Mouse (Mus musculus) embryonic fibroblast, embryonic 13.5 days (primary cell): ENCODE results near the gene Pcnx3. TPM values are rescaled to one million over a fixed set of nuclear protein-coding genes. Genes with fewer than 3 reads are reported as not detected.
A peak's percentile ranks its signal among the peaks of the same experiment; 100 is the strongest.

Experiments
- H3K27ac ChIP-seq: 2 replicates; pipeline ENCODE4 v1.5.1; 2012; ENCODE audit warnings: low read length, control low read depth, inconsistent platforms; ENCODE audit not compliant: insufficient read depth
- H3K4me1 ChIP-seq: 2 replicates; pipeline ENCODE4 v1.6.1; 2011; ENCODE audit warnings: low read length; ENCODE audit not compliant: control insufficient read depth, insufficient read depth
- H3K4me3 ChIP-seq: 2 replicates; pipeline ENCODE4 v1.5.1; 2011; ENCODE audit warnings: mild to moderate bottlenecking, control low read depth, low read length; ENCODE audit not compliant: insufficient read depth
- CTCF ChIP-seq: IDR thresholded peaks from 2 replicates; pipeline ENCODE4 v1.5.1; 2011; ENCODE audit warnings: mild to moderate bottlenecking, control low read depth, low read length, moderate library complexity, borderline replicate concordance; ENCODE audit not compliant: insufficient read depth
- POLR2A ChIP-seq: IDR thresholded peaks from 2 replicates; pipeline ENCODE4 v1.6.1; 2011; ENCODE audit warnings: low read depth, mild to moderate bottlenecking, control low read depth, low read length, moderate library complexity
- polyA plus RNA-seq: library from polyadenylated mRNA; stranded (reverse); fragments of >200 nt; gene quantifications from 2 replicates; pipeline ENCODE4 v1.2.4, GENCODE M21; 2011; ENCODE audit warnings: low read depth; ENCODE audit not compliant: missing spikeins, insufficient read length

Pcnx3 gene
- 43.0 and 48.4 TPM in 2 replicates for polyA plus RNA-seq

DNA sequence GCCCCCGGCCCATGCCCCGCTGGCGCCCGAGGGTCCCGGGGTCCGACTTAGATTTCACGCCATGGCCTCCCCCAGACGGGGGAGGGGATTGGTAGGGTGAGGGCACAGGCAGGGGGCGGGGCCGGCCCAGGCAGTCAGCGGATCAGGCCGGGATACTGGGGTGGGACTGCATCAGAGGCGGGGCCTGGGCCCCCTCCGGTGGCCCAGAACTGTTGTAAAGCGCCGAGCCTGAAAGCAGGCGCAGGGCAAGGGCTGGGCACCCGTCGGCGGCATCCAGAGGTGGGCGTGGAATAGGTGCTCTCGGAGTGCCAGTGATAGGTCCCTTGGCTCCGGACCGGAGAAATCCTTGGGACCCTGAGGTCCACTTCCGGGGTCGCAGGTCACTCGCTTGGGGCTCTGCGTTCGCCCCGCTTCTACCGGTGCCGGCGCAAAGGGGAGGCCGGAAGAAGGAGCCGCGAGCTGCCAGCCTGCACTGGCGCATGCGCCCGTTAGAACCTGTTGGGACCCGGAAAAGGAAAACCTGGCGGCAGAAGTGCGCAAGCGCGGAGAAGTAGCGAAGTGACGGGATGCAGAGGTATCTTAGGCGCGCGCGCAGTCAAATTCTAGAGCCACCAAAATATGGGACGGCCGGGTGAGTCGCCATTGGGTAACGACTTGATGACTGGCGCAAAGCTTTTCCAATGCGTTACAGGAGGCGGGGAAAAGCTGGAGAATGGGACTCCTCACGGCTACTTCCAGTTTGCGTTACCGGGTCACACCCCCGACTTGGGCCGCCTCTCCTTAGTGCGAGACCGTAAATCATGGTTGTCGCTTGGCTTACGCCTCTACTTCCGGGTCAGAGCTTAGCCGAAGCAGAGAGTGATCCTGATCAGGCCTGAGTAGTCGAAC, at the start of gene Pcnx3, which contains the start of gene Map3k11:
Pcnx3 (minus strand) TSS at position 709 of the 888 bp plus-strand sequence.
Map3k11 (plus strand) TSS at position 543 of the 888 bp plus-strand sequence.
- peak; percentile 54; the same call in 1 of the 2 replicates for TF ChIP-seq POLR2A
- no peak for TF ChIP-seq CTCF
- H3K4me3 ChIP-seq: peak within 1 kb of the TSS; percentile 86
- H3K4me1 ChIP-seq: peaks cover 7% of the 10 kb centered on the region; the same call in 1 of the 2 replicates
- peak within 1 kb of the TSS; percentile 92 for H3K27ac ChIP-seq

DNA sequence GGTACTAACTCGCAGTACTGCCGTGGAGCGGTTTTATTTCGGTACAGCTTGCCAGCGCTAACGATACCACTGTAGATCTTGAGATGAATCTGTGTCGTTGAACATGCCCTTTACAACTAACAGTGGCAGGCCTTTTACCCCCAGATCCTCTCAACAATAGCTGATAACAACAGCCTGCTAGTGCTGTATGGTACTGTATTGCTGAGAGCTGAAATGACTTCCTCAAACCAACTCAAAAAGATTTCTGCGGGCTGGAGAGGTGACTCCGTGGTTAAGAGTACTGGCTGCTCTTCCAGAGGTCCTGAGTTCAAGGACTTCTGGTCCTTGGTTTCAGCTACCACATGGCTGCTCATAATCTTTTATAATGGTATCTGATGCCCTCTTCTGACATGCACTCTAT, 45.6 kb upstream of the Pcnx3 start:
- Histone ChIP-seq H3K4me3 (no peak overlapping the region), H3K27ac (no peak overlapping the region), H3K4me1 (0 out of 2 replicates have a peak, but pooled peaks cover 2% of the 10 kb centered on the region)
- no peak for TF ChIP-seq CTCF
- no peak for TF ChIP-seq POLR2A

DNA sequence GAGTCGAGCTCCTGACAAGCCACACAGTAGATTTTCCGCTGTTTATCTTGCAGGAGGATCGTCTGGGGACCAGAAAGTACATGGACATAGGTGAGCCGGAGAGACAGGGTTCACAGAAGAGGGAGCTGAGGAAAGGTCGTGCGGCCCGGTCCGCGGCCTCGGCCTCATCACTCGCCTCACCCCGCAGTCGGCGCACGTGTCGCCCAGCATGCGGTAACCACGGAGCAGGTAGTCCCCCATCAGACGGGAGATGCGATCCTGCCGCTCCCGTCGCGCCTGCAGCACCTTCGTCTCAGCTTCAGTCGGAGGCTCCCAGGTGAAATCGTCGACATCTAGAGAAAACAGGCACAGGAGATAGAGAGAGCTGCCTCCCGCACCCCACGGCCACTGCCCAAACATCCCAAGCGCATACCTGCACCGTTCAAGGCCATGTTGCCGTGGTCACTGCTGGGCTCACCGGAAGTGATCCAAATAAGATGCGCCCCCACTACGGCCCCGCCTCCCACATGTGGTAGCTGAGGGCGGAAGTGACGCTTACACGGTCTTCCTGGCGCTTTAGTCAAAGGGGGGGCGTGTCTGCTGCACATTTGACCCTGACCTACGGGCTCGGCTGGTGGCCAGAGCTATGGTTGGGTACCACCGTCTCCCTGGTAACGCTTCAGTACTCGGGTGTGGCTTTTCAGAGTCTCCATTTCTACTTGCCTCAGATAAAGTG, 42.7 kb upstream of the Pcnx3 start:
- H3K27ac ChIP-seq: no peak overlapping the region

DNA sequence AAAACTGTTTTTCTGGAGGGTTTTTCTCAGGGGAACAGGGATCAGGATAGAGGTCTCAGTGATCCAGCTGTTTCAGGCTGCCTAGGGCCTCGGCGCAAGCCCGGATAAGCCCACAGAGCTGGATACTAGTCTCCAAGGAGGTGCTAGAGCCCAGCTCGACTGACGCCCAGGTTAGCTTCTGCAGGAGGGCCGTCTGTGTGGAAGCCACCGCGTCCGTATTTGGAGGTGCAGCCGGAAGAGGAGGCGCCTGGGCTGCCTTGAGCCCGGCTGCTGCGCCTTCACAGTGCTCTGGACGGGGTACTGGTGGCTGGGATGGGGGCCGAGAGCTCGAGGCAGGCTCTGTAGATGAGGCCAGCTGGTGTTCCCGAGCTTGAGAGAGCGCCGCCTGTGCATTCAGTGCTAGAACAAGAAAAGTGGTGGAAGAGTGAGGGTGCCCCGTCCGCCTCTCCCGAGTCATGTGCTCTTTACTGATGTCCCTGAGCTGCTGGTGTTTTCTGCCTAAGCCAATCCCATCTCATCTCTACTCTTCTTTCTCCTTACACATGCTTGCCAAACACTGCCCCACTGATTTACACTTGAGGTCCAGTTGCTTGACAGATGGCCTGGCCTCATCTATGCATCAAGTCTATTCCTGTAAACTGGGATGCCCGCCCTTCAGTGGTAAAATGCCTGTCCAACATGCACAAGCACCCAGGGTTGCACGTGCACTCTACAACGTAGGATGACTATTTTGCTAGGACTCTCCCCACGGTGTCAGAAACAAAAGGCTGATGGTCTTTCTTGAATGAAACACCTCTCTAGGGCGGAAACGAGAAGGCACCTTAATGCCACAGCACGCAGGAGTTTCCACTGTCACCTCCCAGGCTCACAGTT, 41.8 kb upstream of the Pcnx3 start:
- TF ChIP-seq CTCF: no peak
- H3K4me3 ChIP-seq: peak overlapping the region; percentile 78
- H3K27ac ChIP-seq: no peak overlapping the region
- H3K4me1 ChIP-seq: 0 out of 2 replicates have a peak, but pooled peaks cover 7% of the 10 kb centered on the region

More for the DNA sequence above, 42.7 kb upstream of the Pcnx3 start:
- peak; percentile 90 for TF ChIP-seq POLR2A
- TF ChIP-seq CTCF: no peak
- peak overlapping the region; percentile 78 for H3K4me3 ChIP-seq
- H3K4me1 ChIP-seq: 0 out of 2 replicates have a peak, but pooled peaks cover 7% of the 10 kb centered on the region

DNA sequence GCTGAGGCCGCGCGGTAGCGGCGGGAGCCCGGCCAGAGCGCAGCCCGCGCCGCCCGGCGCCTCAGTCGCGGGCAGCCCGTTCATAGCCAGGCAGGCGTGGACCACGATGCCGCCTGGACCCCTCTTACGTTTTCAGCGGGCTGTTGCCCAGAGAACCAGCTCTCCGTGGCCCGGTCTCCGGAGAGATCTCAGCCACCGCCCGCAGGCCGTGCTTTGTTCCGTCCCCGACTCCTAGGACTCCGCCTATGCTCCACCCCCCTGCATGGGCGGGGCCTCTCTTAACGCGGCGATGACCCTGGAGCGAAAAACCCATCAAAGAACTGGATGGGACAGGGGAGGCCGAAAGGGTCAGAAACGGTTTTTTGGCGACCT, 40.7 kb upstream of the Pcnx3 start, which contains the start of gene Fam89b:
Fam89b (minus strand) TSS at position 210 of the 372 bp plus-strand sequence.
- TF ChIP-seq CTCF (no peak), POLR2A (peak; percentile 97)
- 0 out of 2 replicates have a peak, but pooled peaks cover 7% of the 10 kb centered on the region for H3K4me1 ChIP-seq
- peak within 1 kb of the TSS; percentile 55 for H3K27ac ChIP-seq
- peak within 1 kb of the TSS; percentile 81 for H3K4me3 ChIP-seq

GRCm38 (mm10) chr19:5728631-5729443, 40.1 kb upstream of the Pcnx3 start:
- Histone ChIP-seq H3K4me3 (peak overlapping the region; percentile 81), H3K27ac (peak overlapping the region; percentile 55), H3K4me1 (peaks cover 10% of the 10 kb centered on the region; the same call in 1 of the 2 replicates)
- no peak for TF ChIP-seq POLR2A
- TF ChIP-seq CTCF: no peak

GRCm38 (mm10) chr19:5727701-5728100, 39.0 kb upstream of the Pcnx3 start:
- peak overlapping the region; percentile 14 for H3K27ac ChIP-seq
- TF ChIP-seq POLR2A: no peak
- TF ChIP-seq CTCF: peak; percentile 83
- peak overlapping the region; percentile 81 for H3K4me3 ChIP-seq
- peaks cover 15% of the 10 kb centered on the region; the same call in 1 of the 2 replicates for H3K4me1 ChIP-seq

GRCm38 (mm10) chr19:5726961-5727578, 38.4 kb upstream of the Pcnx3 start:
- peak overlapping the region; percentile 81 for H3K4me3 ChIP-seq
- peaks cover 15% of the 10 kb centered on the region; the same call in 1 of the 2 replicates for H3K4me1 ChIP-seq
- peak overlapping the region; percentile 14 for H3K27ac ChIP-seq
- TF ChIP-seq POLR2A (peak; percentile 17; the same call in 1 of the 2 replicates), CTCF (no peak)
